Mouse (Mus musculus) T-cell, adult 2 months (primary cell): ENCODE measurements around the gene Itpr2.
"Not testable (repeated sequence)": the region's sequence is repeated elsewhere in the genome, so short reads cannot be mapped to it uniquely, and the experiment has no call there.

ENCODE experiments used
- DNase-seq: peaks from one replicate; pipeline ENCODE4 v3.0.0; 2022; ENCODE audit warnings: low spot score

The Itpr2 gene

DNA sequence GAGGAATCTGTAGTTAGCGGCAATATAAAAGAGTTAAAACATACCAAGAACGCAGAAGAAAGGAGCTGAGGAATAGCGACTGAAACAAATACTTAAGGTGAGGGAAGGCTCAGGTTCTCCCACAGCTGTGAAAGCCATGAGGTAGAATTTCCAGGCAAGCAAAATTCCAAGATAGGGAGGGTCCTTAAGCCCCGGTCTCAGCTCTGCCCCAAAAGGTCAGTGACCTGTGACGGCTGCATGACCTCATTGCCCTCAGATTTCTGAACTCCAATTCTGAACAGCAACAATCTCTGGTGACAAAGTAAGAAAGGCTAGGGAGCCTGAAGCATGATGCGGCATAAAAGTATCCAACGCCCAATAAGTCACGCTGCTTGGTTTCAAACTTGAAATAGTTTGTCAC lies 33.7 kb downstream of the Itpr2 start:
- DNase-seq: no peak

DNA sequence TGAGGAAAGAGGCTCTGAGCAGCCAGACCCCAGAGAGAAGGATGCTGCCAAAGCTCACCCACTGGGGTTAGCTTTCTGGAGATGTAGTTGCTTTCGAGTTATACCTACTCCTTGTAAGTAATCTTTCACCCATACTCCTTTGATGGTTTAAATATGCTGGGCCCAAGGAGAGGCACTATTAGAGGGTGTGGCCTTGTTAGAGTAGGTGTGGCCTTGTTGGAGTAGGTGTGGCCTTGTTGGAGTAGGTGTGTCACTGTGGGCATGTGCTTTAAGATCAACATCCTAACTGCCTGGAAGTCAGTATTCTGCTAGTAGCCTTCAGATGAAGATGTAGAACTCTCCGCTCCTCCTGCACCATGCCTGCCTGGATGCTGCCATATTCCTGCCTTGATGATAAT lies 37.4 kb downstream of the Itpr2 start:
- not testable (repeated sequence) for DNase-seq

DNA sequence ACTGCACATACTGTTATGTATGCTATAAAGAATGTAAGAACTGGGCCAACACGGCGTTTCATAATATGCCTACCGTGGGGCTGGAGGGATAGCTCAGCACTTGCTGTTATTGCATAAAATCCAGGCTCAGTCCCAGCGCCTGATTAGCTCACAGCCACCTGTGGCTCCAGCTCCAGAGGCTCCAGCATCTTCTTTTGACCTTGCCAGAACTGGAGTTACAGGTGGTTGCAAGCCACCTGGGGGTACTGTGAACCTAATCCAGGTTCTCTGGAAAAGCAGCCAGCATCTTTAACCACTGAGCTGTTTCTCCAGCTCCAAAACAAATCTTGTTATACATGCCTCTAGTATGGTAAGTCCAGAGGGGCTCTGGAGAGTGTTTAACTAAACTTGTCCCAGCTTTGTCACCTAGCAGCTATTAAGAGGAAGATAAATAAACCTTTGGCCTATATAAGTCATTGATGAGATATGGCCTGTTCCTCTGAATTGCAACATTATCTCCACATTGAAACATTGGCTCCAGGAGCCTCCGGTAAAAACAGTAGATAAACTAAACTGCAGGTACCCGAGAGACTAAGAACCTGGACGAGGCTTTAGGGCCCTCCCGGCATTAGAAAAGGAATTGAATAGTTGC lies 37.9 kb downstream of the Itpr2 start:
- no peak for DNase-seq

DNA sequence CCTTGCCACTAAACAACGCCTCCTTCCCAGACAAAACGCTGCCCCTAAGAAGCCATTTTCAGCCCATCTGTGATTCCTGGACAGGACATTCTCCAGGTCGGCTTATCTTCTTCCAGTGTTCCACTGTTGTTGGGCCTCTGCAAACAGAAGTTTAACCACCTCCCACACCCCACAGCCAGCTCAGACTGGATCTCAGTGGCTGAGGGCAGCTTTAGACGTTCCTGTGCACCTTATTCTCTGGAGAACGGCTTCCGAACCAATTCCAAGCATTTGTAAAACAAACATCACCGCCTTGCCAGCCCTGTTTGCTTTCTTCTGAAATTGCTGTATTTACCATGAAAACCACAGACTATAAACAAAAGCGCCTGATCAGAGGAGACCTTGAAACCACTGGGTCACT lies 41.1 kb downstream of the Itpr2 start:
- DNase-seq: no peak

DNA sequence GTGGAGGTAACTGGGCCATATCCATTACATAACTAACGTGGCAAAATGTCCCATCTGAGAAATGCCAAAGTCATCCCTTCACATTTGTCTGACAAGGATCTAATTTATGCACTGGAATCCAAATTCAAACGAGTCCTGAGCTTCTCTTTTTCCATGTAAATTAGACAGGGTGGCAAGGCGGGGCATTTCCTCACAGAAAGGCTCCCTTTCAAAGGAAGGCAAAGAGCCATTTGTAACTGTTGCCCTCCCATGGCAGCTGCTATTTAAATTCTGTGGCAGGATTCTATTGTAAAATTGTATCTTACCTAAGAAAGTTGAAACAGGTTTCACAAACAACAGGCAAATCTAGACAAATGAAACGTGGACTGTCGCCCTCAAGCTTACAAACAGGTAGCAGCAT lies 43.6 kb downstream of the Itpr2 start:
- no peak for DNase-seq

DNA sequence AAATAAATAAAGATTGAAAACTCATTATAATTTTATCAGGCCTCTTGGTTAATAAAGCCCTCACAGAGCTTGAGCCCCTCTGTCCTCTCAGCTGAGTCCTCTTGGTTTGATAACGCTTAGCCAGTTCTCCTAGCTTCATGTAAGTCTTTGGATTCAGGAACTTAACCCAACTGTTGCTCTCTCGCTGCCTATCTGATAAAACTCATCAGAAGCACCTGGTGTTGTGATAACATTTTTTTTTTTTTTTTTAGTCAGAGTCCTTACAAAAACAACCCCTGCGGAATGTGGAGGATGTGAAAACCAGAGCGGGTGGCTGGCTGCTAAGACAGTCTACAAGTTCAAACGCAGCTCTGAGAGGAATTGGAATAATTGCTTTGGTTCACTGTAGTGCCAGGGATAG lies 45.3 kb downstream of the Itpr2 start:
- DNase-seq: no peak

DNA sequence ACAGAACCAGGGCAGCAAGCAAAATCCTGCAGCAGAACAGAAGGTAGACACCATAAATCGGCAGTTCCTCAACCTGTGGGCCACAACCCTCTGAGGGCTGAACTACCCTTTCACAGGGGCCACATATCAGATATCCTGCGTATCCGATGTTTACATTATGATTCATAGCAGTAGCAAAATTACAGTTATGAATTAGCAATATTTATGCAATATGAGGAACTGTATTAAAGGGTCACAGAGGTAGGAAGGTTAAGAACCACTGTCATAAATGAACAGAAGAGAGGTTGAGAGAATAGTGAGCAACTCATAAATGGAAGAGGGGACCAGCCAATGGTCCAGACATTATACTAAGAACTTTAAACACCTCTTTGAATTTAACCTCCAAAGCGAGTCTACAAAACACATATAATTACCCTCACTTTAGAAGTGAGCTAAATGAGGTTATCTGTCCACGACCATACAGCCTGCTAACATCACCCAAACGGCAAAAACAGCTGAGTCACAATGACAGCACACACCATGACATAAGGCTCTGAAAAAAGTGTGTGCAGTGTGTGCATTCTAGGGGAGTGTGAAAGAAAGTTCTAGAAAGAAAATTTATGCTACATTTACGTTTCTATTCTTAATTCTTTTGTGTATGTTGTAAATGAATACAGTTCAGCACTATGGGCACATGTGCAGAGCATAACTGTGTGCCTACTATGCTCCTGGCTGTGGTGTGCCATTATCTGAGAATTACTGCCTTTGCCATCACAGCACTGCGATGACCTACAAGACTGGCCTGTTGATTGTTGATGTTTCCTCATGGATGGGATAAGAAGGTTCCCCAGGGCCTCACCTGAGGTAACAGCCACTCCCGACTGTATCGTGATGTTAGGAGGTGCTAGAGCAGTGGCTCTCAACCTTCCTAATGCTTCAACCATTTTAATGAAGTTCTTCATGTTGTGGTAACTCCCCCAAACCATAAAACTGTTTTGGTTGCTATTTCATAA lies 47.2 kb downstream of the Itpr2 start:
- DNase-seq: no peak

DNA sequence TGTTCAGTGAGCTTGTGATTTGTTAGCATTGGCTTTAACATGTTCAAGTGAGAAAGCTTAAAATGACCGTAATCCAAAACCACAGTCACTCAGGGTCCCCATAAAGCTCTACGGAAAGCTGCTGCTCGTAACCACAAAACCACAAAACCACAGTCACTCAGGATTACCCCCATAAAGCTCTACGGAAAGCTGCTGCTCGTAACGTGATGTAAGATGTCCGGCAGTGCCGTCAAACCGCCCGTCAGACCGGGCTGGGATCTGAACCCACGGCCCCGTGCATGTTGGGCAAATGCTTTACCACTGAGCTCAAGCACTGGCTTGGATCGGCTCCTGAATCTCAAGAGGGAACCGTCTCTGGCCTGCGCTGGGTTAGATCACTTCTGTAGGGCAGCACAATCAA lies 49.5 kb downstream of the Itpr2 start:
- DNase-seq: no peak

DNA sequence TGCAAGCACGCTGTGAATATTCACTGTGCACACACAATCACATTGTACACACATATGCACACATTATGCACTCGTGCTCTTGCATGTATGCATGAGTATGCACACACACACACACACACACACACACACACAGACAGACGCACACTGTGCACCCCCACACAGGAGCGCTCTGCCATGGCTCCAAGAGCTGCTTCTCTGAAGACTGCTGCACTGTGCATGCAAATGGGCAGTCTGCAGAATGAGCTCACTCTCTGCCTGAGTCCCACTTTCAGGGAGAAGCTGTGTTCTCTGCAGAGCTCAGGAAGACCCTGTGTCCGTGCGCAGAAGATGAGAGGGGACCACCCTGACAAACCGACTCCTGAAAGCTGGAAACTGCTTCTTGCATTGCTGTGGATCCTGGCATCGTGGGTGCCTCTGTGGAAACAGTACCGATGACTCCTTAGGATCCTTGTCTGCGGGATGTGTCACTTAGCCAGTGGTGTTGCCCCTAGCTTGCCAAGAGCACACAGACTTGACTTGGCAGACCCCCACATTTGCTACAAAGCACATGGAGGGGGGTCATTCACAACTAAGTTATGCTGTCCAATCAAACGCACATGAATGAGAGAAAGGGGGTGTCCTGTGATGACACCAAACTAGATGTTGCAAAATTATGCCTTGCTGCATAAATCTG lies 55.9 kb downstream of the Itpr2 start:
- no peak for DNase-seq

DNA sequence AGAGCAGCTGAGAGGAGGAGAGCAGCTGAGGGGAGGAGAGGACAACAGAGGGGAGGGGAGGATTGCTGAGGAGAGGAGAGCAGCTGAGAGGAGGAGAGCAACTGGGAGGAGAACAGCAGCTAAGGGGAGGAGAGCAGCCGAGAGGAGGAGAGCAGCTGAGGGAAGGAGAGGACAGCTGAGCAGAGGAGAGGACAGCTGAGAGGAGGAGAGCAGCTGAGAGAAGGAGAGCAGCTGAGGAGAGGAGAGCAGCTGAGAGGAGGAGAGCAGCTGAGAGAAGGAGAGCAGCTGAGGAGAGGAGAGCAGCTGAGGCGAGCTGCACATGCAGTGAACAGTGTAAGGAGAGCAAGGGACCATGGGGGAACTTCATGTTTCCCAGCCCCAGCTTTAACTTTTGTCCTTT lies 62.2 kb downstream of the Itpr2 start:
- DNase-seq: no peak

DNA sequence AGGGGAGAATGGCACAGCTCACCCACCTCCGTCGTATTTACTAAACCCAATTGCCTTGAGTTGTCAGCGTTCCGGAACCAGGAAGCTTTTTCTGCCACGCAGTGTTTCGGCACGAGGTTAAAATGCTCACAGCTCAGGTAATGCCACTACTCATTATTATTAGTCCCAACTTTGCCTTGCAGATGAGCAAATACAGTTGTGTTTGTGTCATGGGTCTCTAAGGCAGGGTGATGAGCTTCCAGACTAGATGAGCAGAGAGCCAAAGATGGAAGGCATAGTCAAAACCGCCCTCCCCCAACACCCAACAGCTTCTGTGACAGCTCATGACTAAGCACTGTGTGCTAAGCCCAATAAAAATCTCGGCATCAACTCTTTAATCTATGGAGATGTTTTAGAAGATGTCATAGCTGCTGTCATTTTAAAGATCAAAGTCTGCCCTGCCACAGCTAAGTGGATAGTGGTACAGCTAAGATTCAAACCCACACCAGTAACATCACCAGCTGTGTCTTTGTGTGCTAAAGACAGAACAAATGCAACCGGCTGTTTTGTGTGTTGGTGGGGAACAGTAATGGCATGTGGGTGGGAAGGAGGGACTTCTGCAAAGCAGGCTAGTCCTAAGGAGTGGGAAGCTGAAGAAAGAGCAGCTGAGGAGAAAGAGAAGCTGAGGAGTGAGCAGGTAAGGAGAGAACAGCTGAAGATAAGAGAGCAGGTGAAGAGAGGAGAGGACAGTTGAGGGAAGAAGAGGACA lies 62.8 kb downstream of the Itpr2 start:
- DNase-seq: no peak

DNA sequence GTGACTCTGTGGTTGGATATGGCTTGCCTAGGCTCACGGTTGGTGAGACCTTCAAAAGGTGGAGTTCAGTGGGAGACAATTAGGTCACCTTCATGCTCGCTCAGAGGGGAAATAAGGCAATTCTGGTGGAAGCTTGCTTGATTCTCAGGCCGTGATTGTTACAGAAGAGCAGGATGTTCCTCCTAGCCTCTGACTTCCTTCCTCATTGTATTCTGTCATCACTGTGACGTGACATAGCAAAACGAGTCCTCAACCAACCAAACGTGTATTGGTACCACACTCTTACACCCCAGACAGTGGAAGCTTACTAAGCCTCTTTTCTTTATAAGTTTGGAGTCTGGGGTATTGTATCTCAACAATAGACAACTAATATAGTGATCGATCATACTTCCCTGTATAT lies 64.0 kb downstream of the Itpr2 start:
- no peak for DNase-seq

DNA sequence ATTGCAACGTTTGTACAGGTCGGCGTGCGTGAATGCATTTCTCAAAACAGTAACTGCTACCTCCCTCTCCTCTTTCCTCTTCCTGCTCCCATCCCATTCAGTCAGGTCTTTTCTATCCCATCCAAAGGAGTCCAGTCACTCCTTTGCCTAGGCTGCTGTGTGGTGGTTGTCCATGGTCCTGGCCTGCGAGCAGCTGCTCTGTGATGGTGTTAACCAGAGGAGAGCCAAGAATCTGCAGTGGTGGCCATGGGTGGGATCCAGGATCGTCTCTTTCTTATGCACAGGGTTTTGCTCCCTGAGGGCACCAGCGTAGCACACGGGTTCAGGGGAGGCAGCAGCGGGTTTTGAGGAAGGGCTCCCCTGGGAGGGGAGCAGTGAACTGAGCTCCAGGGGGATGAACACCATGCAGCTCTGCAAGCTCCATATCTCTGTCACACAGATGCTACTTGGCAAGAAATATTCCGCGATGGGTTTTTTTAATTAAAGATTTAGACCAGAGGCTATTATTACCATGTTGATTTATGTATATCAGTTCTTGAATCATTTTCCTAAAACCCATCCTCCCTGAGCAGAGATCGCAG lies 65.0 kb downstream of the Itpr2 start:
- no peak for DNase-seq

DNA sequence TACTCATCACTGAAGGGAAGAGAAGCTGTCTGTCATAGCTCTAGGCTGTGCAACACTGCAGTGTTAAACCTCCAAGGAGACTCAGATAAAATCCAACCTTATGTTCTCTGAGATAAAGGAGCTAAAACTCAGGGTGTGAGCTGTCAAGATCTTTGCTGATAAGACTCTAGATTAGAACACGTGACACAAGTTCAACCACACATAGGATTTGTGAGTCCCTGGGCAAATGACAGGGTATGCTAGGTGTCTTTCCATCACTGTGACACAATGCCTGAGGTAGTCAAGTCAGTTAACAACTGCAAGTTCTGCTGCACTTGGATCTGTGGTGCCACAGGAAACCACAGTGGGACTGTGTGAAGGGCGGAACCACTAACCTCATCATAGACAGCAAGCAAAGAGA lies 67.8 kb downstream of the Itpr2 start:
- DNase-seq: no peak

DNA sequence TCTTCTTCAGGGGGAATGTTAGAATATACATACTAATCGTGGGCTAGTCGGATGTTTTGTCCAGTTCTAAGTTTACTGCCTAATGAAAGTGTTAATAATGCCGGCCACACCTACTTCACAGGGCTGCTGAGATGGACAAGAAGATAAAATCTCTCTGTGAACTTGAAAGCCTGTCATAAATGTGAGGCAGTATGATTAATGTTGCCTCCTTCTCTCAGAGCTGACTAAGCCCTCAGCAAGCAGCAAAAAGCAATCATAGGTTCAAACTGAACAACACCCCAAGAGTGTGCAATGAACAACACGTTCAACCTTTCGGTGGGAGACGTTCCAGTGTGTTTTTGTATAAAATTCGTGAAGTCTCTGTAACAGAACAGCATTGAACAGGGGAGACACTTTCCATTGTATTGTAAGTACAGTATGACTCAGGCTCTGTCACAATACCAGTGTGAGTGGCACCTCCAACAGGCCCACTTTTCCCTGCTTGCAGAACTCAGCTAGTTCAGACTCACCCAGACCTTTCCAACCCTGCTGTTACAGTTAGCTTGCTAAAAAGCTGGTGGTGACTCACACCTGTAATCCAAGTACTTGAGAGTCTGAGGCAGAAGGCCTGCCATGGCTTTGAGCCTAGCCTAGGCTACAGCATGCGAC lies 69.7 kb downstream of the Itpr2 start:
- no peak for DNase-seq

DNA sequence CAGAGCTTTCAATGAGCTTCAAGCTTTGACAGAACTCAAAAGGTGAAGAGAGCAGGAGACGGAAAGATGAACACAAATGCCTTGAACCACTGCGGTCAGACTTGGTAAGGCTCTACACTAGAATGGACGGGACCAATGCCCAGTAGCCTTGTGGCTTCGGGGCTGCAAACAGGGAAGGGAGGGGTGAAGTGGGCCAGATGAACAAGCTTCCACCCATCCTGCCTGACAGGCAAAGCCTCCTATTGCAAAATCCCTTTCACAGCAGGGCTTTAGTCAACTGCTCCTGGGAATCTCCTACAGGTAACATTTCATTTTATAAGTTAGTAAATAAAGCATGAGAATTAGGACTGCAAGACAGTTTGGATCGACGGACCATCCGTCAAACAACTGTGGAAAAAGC lies 70.2 kb downstream of the Itpr2 start:
- no peak for DNase-seq

DNA sequence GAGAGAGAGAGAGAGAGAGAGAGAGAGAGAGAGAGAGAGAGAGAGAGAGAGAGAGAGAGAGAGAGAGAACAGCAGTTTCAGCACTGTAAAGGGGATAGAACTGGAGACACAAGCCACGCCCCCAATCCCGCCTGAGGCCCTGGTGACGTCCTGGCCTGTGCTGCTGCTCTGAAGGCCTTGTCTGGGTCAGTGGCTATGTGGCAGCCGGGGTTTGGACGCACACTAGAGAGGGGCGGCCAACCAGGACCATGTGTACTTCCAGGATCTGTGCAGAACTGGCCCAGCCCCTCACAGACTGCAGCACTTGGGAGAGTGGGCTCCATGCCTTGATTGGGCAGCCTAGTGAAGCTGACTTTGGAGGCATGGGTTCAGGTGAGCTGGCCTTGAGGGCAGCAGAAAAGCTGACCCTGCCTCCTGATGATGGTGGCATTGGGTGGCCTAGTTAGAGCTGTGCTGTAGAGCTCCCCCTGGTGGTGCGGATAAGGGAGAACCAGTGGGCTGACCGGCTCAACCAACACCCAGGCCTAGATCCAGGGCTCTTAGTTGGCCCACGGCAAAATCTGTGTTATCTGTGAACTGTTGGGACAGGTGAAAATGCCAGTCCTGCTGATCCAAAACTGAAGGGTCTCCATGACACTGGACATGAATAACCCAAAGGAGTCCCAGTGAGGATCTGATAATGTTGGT lies 72.2 kb downstream of the Itpr2 start:
- peak; percentile 43 for DNase-seq

DNA sequence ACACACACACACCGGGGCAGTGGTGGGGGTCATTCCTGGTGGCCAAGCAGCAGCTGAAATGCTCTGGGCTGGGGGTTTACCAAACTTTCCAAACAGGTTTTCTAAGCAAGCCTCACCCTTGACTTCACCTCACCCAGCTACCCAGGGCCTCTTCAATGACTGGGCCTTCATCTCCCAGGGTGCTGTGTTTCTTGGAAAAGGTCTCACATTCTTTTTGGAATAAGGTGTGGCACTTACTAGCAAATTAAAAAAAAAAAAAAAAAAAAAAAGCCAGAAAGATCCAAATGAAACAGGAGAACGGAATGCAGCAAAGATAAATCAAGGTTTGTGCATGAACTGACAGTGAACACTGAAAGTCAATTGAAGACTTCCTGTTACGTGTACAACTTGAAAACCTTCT lies 77.2 kb downstream of the Itpr2 start:
- no peak for DNase-seq

DNA sequence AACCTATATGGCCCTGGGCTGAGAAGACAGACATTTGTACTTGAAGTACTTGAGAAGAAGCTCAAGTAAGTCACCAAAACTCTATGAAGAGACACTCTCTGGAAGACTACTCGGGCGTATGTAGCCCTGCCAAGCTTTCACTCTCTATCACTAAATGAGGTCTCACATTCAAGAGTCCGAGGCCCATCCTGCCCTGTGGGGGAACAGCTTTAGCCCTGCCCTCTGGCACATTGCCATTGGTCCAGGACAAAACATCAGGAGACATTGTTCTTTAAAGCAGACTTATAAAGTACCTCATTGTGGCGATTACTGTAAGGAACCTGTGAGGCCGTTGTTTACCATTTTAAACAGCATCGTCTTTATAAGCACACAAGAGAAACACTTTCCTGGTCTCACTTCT lies 77.7 kb downstream of the Itpr2 start:
- no peak for DNase-seq

DNA sequence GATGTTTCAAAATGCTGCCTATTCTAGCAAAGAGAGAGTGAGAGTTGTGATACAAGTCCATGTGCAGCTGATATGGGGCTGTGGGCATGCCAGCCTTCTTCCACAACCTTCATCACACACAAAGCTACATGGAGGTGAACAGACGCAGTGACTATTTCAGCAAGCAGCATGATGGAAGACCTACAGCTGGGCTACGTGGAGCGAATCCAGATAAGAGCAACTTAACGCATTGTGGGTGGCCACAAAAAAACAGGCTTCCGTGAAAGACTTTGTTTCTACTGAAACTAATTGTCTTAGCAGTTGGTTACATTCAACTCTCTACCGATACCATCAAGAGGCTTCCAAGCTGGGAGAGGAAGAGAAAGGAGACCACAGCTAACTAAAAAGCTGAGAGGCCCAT lies 81.3 kb downstream of the Itpr2 start:
- DNase-seq: no peak

DNA sequence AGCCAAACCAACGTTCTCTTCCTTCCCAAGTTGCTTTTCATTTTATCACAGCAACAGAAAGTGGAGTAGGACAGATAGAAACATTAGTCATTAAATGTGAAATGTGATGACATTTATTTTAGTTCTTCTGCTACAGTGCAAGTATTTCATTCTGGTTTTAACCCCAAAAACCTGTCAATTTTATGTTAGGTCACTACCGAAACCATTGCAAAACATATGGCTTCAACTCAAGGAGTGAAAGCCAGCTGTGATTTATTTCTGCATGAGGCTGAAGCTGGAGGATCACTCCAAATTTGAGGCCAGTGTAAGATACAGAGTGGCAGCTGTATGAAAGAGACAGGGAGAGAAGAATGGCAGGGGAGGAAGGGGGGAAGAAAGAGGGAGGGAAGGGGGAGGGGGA lies 85.6 kb downstream of the Itpr2 start:
- no peak for DNase-seq
